Mouse (Mus musculus) embryonic stem cell, embryonic (primary cell): Measurements from ENCODE around the gene Lancl3.
"Not testable (repeated sequence)": the region's sequence is repeated elsewhere in the genome, so short reads cannot be mapped to it uniquely, and the experiment has no call there.

Experiments used
- CTCF ChIA-PET, 4 experiments: fragments of 300-600 bp in 2 of 4; fragments of 350-600 bp in 2 of 4; sonication (Branson Sonifier 250); formaldehyde crosslinking; loops; one replicate each; lab custom pipeline; 2022; ENCODE audit warnings: inconsistent platforms in 2 of 4; lab: Charles Lee
- POLR2A ChIA-PET, 4 experiments: fragments of 300-600 bp in 2 of 4; fragments of 350-600 bp in 2 of 4; sonication (Branson Sonifier 250); formaldehyde crosslinking; loops; one replicate each; lab custom pipeline; 2022; ENCODE audit warnings: antibody characterized with exemption in 4 of 4, inconsistent platforms in 1 of 4; lab: Charles Lee

Gene Lancl3

GRCm38 (mm10) chrX:9254901-9255300 lies 55.2 kb downstream of the Lancl3 start:
- POLR2A ChIA-PET = interaction anchor here in 1 of 4 experiments (1.3 kb wide), 1 partner anchor 16 kb away, joined by 4 read pairs; no protein-coding TSS in a partner anchor
- CTCF ChIA-PET = no interaction called here

- POLR2A ChIA-PET = no interaction called here
- CTCF ChIA-PET = no interaction called here
Measured at GRCm38 (mm10) chrX:9256766-9257165, 57.1 kb downstream of the Lancl3 start, which contains the start of gene Gm14862. Gene Gm14862 (minus strand): TSS chrX:9256899.

GRCm38 (mm10) chrX:9257831-9258230 lies 58.1 kb downstream of the Lancl3 start:
- ChIA-PET POLR2A (interaction anchor here in 1 of 4 experiments (1.4 kb wide), 1 partner anchor 17 kb away, joined by 3 read pairs; no protein-coding TSS in a partner anchor), CTCF (no interaction called here)

- ChIA-PET CTCF (no interaction called here), POLR2A (no interaction called here)
Measured at GRCm38 (mm10) chrX:9259267-9259666, 59.6 kb downstream of the Lancl3 start.

GRCm38 (mm10) chrX:9271112-9271511 lies 71.4 kb downstream of the Lancl3 start:
- ChIA-PET CTCF (no interaction called here), POLR2A (interaction anchor here in 1 of 4 experiments (1.2 kb wide), 1 partner anchor 17 kb away, joined by 4 read pairs; no protein-coding TSS in a partner anchor)

- ChIA-PET CTCF (no interaction called here), POLR2A (no interaction called here)
Measured at GRCm38 (mm10) chrX:9271947-9272459, 72.3 kb downstream of the Lancl3 start.

- CTCF ChIA-PET = no interaction called here
- POLR2A ChIA-PET = interaction anchor here in 1 of 4 experiments (1.0 kb wide), 1 partner anchor 944 kb away, joined by 3 read pairs; the partner anchor contains the start of gene Rpgr
Measured at GRCm38 (mm10) chrX:9272460-9273361, 73.0 kb downstream of the Lancl3 start, which contains the start of gene Xk. Gene Xk (plus strand): TSS chrX:9272756.

- POLR2A ChIA-PET = interaction anchor here in 1 of 4 experiments (1.0 kb wide), 1 partner anchor 943 kb away, joined by 3 read pairs; the partner anchor contains the start of gene Rpgr
- CTCF ChIA-PET = no interaction called here
Measured at GRCm38 (mm10) chrX:9273377-9274002, 73.8 kb downstream of the Lancl3 start.

- ChIA-PET POLR2A (interaction anchor here in 1 of 4 experiments (1.5 kb wide), 1 partner anchor 16 kb away, joined by 3 read pairs; no protein-coding TSS in a partner anchor), CTCF (no interaction called here)
Measured at GRCm38 (mm10) chrX:9274321-9274720, 74.6 kb downstream of the Lancl3 start.

- POLR2A ChIA-PET, CTCF ChIA-PET: not testable (repeated sequence)
Measured at GRCm38 (mm10) chrX:9283464-9283863, 83.8 kb downstream of the Lancl3 start, which contains the start of gene H2al1m. Gene H2al1m (plus strand): TSS chrX:9283764.

- POLR2A ChIA-PET = not testable (repeated sequence)
- CTCF ChIA-PET = interaction anchor here in 1 of 4 experiments (0.6 kb wide), 1 partner anchor 408 kb away, joined by 6 read pairs; no protein-coding TSS in a partner anchor
Measured at GRCm38 (mm10) chrX:9293140-9293829, 93.6 kb downstream of the Lancl3 start.

GRCm38 (mm10) chrX:9298413-9298864 lies 98.7 kb downstream of the Lancl3 start:
- ChIA-PET POLR2A (no interaction called here), CTCF (no interaction called here)

GRCm38 (mm10) chrX:9302791-9303190 lies 103.1 kb downstream of the Lancl3 start:
- ChIA-PET POLR2A (no interaction called here), CTCF (no interaction called here)

GRCm38 (mm10) chrX:9303455-9303854 lies 103.8 kb downstream of the Lancl3 start:
- ChIA-PET POLR2A (interaction anchor here in 1 of 4 experiments (0.6 kb wide), 1 partner anchor 186 kb away, joined by 4 read pairs; no protein-coding TSS in a partner anchor), CTCF (no interaction called here)

GRCm38 (mm10) chrX:9316457-9316856 lies 116.8 kb downstream of the Lancl3 start:
- CTCF ChIA-PET, POLR2A ChIA-PET: not testable (repeated sequence)
